ENCODE assay signal across 9 mouse cellular contexts in the genomic region with DNA sequence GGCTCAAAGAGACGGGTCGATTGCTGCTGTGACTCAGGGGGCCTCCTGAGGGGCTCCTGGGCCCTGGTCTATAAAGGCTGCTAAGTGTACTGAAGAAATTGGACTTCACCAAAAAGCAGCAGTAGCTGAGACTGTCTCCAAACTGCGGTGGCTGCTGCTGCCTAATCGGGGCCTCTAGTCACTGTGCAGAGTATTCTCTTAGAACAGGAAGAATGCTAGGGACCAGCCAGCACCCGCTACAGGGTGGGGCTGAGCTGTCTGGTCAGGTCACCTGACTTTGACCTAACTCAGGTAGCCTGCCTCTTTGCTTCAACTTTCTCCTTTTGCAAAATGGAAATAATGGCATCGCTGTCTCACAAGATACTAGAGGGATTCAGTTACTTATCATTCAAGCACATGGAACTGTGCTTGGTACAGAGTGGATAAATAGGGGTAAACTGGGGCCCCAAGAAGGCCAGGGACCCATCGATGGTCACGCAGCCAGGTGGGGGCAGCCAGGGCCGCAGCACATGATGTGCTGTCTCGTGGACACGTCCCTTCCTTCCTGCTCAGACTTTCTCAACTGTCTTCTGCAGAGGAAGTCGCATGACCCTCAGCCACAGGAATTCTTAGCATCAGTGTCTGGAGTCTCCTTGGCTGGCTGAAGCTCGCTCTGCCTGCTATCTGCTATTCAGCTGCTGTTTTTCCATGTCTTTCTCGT. TPM values are rescaled to one million over a fixed set of nuclear protein-coding genes. Genes with fewer than 3 reads are reported as not detected.
DNase-seq lines count a peak whose midpoint lies in the region; ATAC-seq lines count a peak whose summit lies in the region.
"Had no signal": no experiment of that assay in that cellular context is flagged by ENCODE, and none has a peak within 500 bp of the region (broad histone marks: within the 10 kb centered on the region; RNA-seq: fewer than 3 reads in every experiment).

No protein-coding gene starts in this region.

- no peak overlapping the region for H3K4me3 ChIP-seq in limb, embryonic 12.5 days (replicated peaks)
- H3K4me3 ChIP-seq in limb, embryonic 10.5 days, result no peak overlapping the region
- H3K4me3 ChIP-seq in embryonic facial prominence, embryonic 15.5 days (replicated peaks), result no peak overlapping the region
- no peak overlapping the region for H3K4me3 ChIP-seq in liver, embryonic 11.5 days (ENCODE audit: low read depth, low read length)
- H3K4me3 ChIP-seq in stomach, embryonic 16.5 days (replicated peaks; ENCODE audit: low read length), result no peak overlapping the region
- H3K4me3 ChIP-seq: limb, embryonic 15.5 days had no signal

- DNase-seq in limb, embryonic 10.5 days (ENCODE audit: low spot score), result no peak
- DNase-seq in liver, embryonic 11.5 days (ENCODE audit: low spot score), result no peak
- no peak for DNase-seq in frontal cortex, postnatal 25 days (ENCODE audit: low spot score in 2 of 2)
- no peak for DNase-seq in thymus, postnatal 0 days (ENCODE audit: low spot score)
- no peak for DNase-seq in layer of hippocampus, postnatal 36 days

- no peaks in the 10 kb centered on the region for H3K27me3 ChIP-seq in limb, embryonic 12.5 days
- no peaks in the 10 kb centered on the region for H3K27me3 ChIP-seq in limb, embryonic 10.5 days (ENCODE audit: low read depth, poor library complexity, severe bottlenecking)
- H3K27me3 ChIP-seq in embryonic facial prominence, embryonic 15.5 days, result no peaks in the 10 kb centered on the region
- H3K27me3 ChIP-seq in liver, embryonic 11.5 days (replicated peaks; ENCODE audit: control insufficient read depth, insufficient read depth, low read length), result no peaks in the 10 kb centered on the region
- H3K27me3 ChIP-seq in stomach, embryonic 16.5 days (ENCODE audit: control insufficient read depth, insufficient read depth, low read length), result no peaks in the 10 kb centered on the region
- H3K27me3 ChIP-seq: limb, embryonic 15.5 days had no signal

- H3K4me1 ChIP-seq in limb, embryonic 12.5 days (replicated peaks), result peaks cover 72% of the 10 kb centered on the region
- H3K4me1 ChIP-seq in limb, embryonic 10.5 days, result peaks cover 61% of the 10 kb centered on the region
- peaks cover 63% of the 10 kb centered on the region for H3K4me1 ChIP-seq in embryonic facial prominence, embryonic 15.5 days
- peaks cover 69% of the 10 kb centered on the region for H3K4me1 ChIP-seq in liver, embryonic 11.5 days (replicated peaks; ENCODE audit: control insufficient read depth, insufficient read depth, low read length)
- H3K4me1 ChIP-seq in stomach, embryonic 16.5 days (ENCODE audit: control insufficient read depth, insufficient read depth, low read length), result peaks cover 58% of the 10 kb centered on the region

- no peaks in the 10 kb centered on the region for H3K9me3 ChIP-seq in limb, embryonic 12.5 days
- no peaks in the 10 kb centered on the region for H3K9me3 ChIP-seq in limb, embryonic 10.5 days (replicated peaks)
- H3K9me3 ChIP-seq in embryonic facial prominence, embryonic 15.5 days (replicated peaks), result no peaks in the 10 kb centered on the region
- no peaks in the 10 kb centered on the region for H3K9me3 ChIP-seq in liver, embryonic 11.5 days (ENCODE audit: control insufficient read depth, low read length)
- H3K9me3 ChIP-seq in stomach, embryonic 16.5 days (replicated peaks; ENCODE audit: control insufficient read depth, low read length), result no peaks in the 10 kb centered on the region
- H3K9me3 ChIP-seq: limb, embryonic 15.5 days had no signal

- H3K4me2 ChIP-seq in limb, embryonic 12.5 days, result no peak overlapping the region
- H3K4me2 ChIP-seq in embryonic facial prominence, embryonic 15.5 days (replicated peaks), result no peak overlapping the region
- peak overlapping the region; percentile 59 for H3K4me2 ChIP-seq in liver, embryonic 11.5 days
- no peak overlapping the region for H3K4me2 ChIP-seq in stomach, embryonic 16.5 days (ENCODE audit: low read depth, low read length)
- H3K4me2 ChIP-seq: limb, embryonic 15.5 days had no signal

- H3K9ac ChIP-seq in limb, embryonic 12.5 days (replicated peaks), result no peak overlapping the region
- no peak overlapping the region for H3K9ac ChIP-seq in embryonic facial prominence, embryonic 15.5 days
- H3K9ac ChIP-seq in liver, embryonic 11.5 days (ENCODE audit: low read depth, low read length), result 0 out of 2 replicates have a peak overlapping the region, but pooled peaks have one; percentile 12
- no peak overlapping the region for H3K9ac ChIP-seq in stomach, embryonic 16.5 days (ENCODE audit: low read length)
- H3K9ac ChIP-seq: limb, embryonic 15.5 days had no signal

- no peaks in the 10 kb centered on the region; the same call in 1 of the 2 replicates for H3K36me3 ChIP-seq in limb, embryonic 12.5 days
- no peaks in the 10 kb centered on the region for H3K36me3 ChIP-seq in limb, embryonic 10.5 days
- no peaks in the 10 kb centered on the region; the same call in 1 of the 2 replicates for H3K36me3 ChIP-seq in embryonic facial prominence, embryonic 15.5 days
- H3K36me3 ChIP-seq in liver, embryonic 11.5 days (ENCODE audit: control insufficient read depth, insufficient read depth, low read length), result no peaks in the 10 kb centered on the region
- no peaks in the 10 kb centered on the region for H3K36me3 ChIP-seq in stomach, embryonic 16.5 days (ENCODE audit: control insufficient read depth, insufficient read depth, low read length)
- H3K36me3 ChIP-seq: limb, embryonic 15.5 days had no signal

- H3K27ac ChIP-seq in limb, embryonic 12.5 days, result 0 out of 2 replicates have a peak overlapping the region, but pooled peaks have one; percentile 41
- H3K27ac ChIP-seq in limb, embryonic 10.5 days, result no peak overlapping the region
- H3K27ac ChIP-seq in embryonic facial prominence, embryonic 15.5 days (replicated peaks), result 0 out of 2 replicates have a peak overlapping the region, but pooled peaks have one; percentile 11
- peak overlapping the region; percentile 70 for H3K27ac ChIP-seq in liver, embryonic 11.5 days (ENCODE audit: low read depth, low read length)
- peak overlapping the region; percentile 5 for H3K27ac ChIP-seq in stomach, embryonic 16.5 days (ENCODE audit: low read length)
- H3K27ac ChIP-seq: limb, embryonic 15.5 days had no signal

- 82% methylated on average over 14 of the region's 14 CpGs for WGBS in limb, embryonic 12.5 days
- 74% methylated on average over 14 of the region's 14 CpGs for whole genome bisulfite sequencing in limb, embryonic 10.5 days
- 65% methylated on average over 14 of the region's 14 CpGs for WGBS in embryonic facial prominence, embryonic 15.5 days
- 35% methylated on average over 14 of the region's 14 CpGs for WGBS in liver, embryonic 11.5 days
- WGBS in stomach, embryonic 16.5 days, result 49% methylated on average over 14 of the region's 14 CpGs

- no peak for ATAC-seq in limb, embryonic 12.5 days (ENCODE audit: insufficient number of reproducible peaks, insufficient read depth, low FRiP score, low TSS enrichment, low read depth)
- ATAC-seq in embryonic facial prominence, embryonic 15.5 days (ENCODE audit: insufficient number of reproducible peaks, low FRiP score, low TSS enrichment, low read depth), result no peak
- 0 out of 2 replicates have a peak, but pooled peaks have one; percentile 13 for ATAC-seq in liver, embryonic 11.5 days (replicated peaks; ENCODE audit: low FRiP score)
- no peak for ATAC-seq in stomach, embryonic 16.5 days (ENCODE audit: insufficient read depth, low FRiP score)

RNA-seq across cellular contexts. Expression of gene Nek6, which starts 24.2 kb away (rescaled TPM):
- polyA plus RNA-seq in limb, embryonic 12.5 days (2016; fragmentation: Nextera tagmentation; extraction: Ambion mirVana), result 140 and 159 TPM in 2 replicates
- 67.5 and 83.4 TPM in 2 replicates for polyA plus RNA-seq in limb, embryonic 10.5 days (2016; fragmentation: Nextera tagmentation; extraction: Ambion mirVana)
- 92.8 and 95.3 TPM in 2 replicates for polyA plus RNA-seq in embryonic facial prominence, embryonic 15.5 days (2015; fragmentation: Nextera tagmentation; extraction: Ambion mirVana)
- polyA plus RNA-seq in liver, embryonic 11.5 days (2014; fragmentation: Nextera tagmentation; extraction: Ambion mirVana), result 64.9 and 66.2 TPM in 2 replicates
- 111 and 122 TPM in 2 replicates for polyA plus RNA-seq in stomach, embryonic 16.5 days (2015; fragmentation: Nextera tagmentation; extraction: Ambion mirVana)
- 13.4 and 14.5 TPM in 2 replicates for polyA plus RNA-seq in thymus, postnatal 0 days (2015; fragmentation: Nextera tagmentation; extraction: Ambion mirVana)
- total RNA-seq in layer of hippocampus, postnatal 36 days (2021), result 10 to 100 TPM; 40.8 to 42.7 TPM
